Mouse (Mus musculus) testis, adult 2 months (tissue): ENCODE measurements around the gene Casp3.

ENCODE experiments used
- CTCF ChIP-seq: fragments of 200-500 bp; IDR thresholded peaks from 2 replicates; pipeline ENCODE4 v1.5.1; 2012; ENCODE audit warnings: low read depth, mild to moderate bottlenecking, inconsistent platforms, low read length, moderate library complexity; ENCODE audit not compliant: control insufficient read depth, insufficient read depth, insufficient replicate concordance
- POLR2A ChIP-seq: fragments of 200-500 bp; IDR thresholded peaks from 2 replicates; pipeline ENCODE4 v1.6.1; 2012; ENCODE audit warnings: low read depth, mild to moderate bottlenecking, inconsistent platforms, low read length, moderate library complexity; ENCODE audit not compliant: control insufficient read depth

GRCm38 (mm10) chr8:46569659-46570441, 47.2 kb upstream of the Casp3 start:
- TF ChIP-seq CTCF (no peak), POLR2A (no peak)
